Mouse (Mus musculus) heart, embryonic 13.5 days (tissue): ENCODE results near the gene Ptprn. TPM values are rescaled to one million over a fixed set of nuclear protein-coding genes. Genes with fewer than 3 reads are reported as not detected.

ENCODE experiments used
- ATAC-seq: fragments of 200-750 bp; cut with Nextera tagmentation; 2 replicates; pipeline ENCODE4 v1.8.0; 2017; ENCODE audit warnings: moderate TSS enrichment; ENCODE audit not compliant: insufficient number of reproducible peaks, low FRiP score, low TSS enrichment; ENCODE audit errors: extremely low read depth
- H3K27ac ChIP-seq: fragments of 300-500 bp; sonication (generic); replicated peaks from 2 replicates; pipeline ENCODE4 v1.5.1; 2015; ENCODE audit warnings: moderate library complexity, mild to moderate bottlenecking, inconsistent platforms
- H3K27me3 ChIP-seq: fragments of 300-500 bp; sonication (generic); replicated peaks from 2 replicates; pipeline ENCODE4 v1.6.1; 2015; ENCODE audit warnings: mild to moderate bottlenecking, inconsistent platforms
- H3K36me3 ChIP-seq: fragments of 300-500 bp; sonication (generic); 2 replicates; pipeline ENCODE4 v1.6.1; 2015; ENCODE audit warnings: mild to moderate bottlenecking, inconsistent platforms
- H3K4me1 ChIP-seq: fragments of 300-500 bp; sonication (generic); 2 replicates; pipeline ENCODE4 v1.6.1; 2015; ENCODE audit warnings: inconsistent platforms
- H3K4me2 ChIP-seq: fragments of 300-500 bp; sonication (generic); 2 replicates; pipeline ENCODE4 v1.6.1; 2015; ENCODE audit warnings: inconsistent platforms, mild to moderate bottlenecking, moderate library complexity
- H3K4me3 ChIP-seq: fragments of 300-500 bp; sonication (generic); 2 replicates; pipeline ENCODE4 v1.5.1; 2015; ENCODE audit warnings: moderate library complexity, mild to moderate bottlenecking, inconsistent platforms
- H3K9ac ChIP-seq: fragments of 300-500 bp; sonication (generic); 2 replicates; pipeline ENCODE4 v1.6.1; 2015; ENCODE audit warnings: inconsistent platforms, mild to moderate bottlenecking, moderate library complexity
- H3K9me3 ChIP-seq: fragments of 300-500 bp; sonication (generic); 2 replicates; pipeline ENCODE4 v1.6.1; 2016; ENCODE audit warnings: inconsistent platforms
- WGBS: fragments of 180-500 bp; shearing (Covaris S2); methylation state at CpG from one replicate; pipeline ENCODE4 v1.1.7; 2015; ENCODE audit warnings: mixed read lengths; 5-methylcytosine and 5-hydroxymethylcytosine counted together
- polyA plus RNA-seq: library from polyadenylated mRNA; unstranded; fragments of >200 nt; fragmentation: Nextera tagmentation; extraction: Ambion mirVana; gene quantifications from 2 replicates; pipeline ENCODE4 v1.2.1, GENCODE M21; 2015

Gene Ptprn
- polyA plus RNA-seq, 1 experiment from 2014 or later: 0.40 TPM

GRCm38 (mm10) chr1:75219531-75219930 is 44.8 kb downstream of the Ptprn start, which contains the start of gene Tuba4a:
Gene Tuba4a (minus strand): TSS chr1:75219865.
- 1% methylated on average over 34 of the region's 34 CpGs for whole genome bisulfite sequencing
- H3K27ac ChIP-seq: peak within 1 kb of the TSS; percentile 54

GRCm38 (mm10) chr1:75219078-75219477 is 45.2 kb downstream of the Ptprn start:
- peak overlapping the region; percentile 83 for H3K9ac ChIP-seq
- under 1% methylated on average over 24 of the region's 24 CpGs for WGBS
- H3K4me2 ChIP-seq: peak overlapping the region; percentile 99
- peak overlapping the region; percentile 54 for H3K27ac ChIP-seq
- peaks cover 24% of the 10 kb centered on the region for H3K4me1 ChIP-seq
- peaks cover 69% of the 10 kb centered on the region for H3K27me3 ChIP-seq
- no peaks in the 10 kb centered on the region for H3K9me3 ChIP-seq
- H3K36me3 ChIP-seq: peaks cover 21% of the 10 kb centered on the region
- H3K4me3 ChIP-seq: peak overlapping the region; percentile 68
- peak; percentile 85 for ATAC-seq

More at GRCm38 (mm10) chr1:75219531-75219930, 44.8 kb downstream of the Ptprn start, which contains the start of gene Tuba4a:
- Histone ChIP-seq H3K9ac (peak within 1 kb of the TSS; percentile 83), H3K4me1 (peaks cover 24% of the 10 kb centered on the region), H3K4me3 (peak within 1 kb of the TSS; percentile 68), H3K27me3 (peaks cover 72% of the 10 kb centered on the region), H3K9me3 (no peaks in the 10 kb centered on the region), H3K36me3 (peaks cover 17% of the 10 kb centered on the region), H3K4me2 (peak within 1 kb of the TSS; percentile 99)
- 0 out of 2 replicates have a peak, but pooled peaks have one; percentile 6 for ATAC-seq

GRCm38 (mm10) chr1:75218227-75219001 is 45.9 kb downstream of the Ptprn start:
- 1% methylated on average over 38 of the region's 38 CpGs for WGBS
- peak; percentile 72 for ATAC-seq
- H3K4me3 ChIP-seq: peak overlapping the region; percentile 68
- peaks cover 69% of the 10 kb centered on the region for H3K27me3 ChIP-seq
- H3K36me3 ChIP-seq: peaks cover 28% of the 10 kb centered on the region
- H3K27ac ChIP-seq: peak overlapping the region; percentile 54
- peaks cover 27% of the 10 kb centered on the region for H3K4me1 ChIP-seq
- peak overlapping the region; percentile 99 for H3K4me2 ChIP-seq
- H3K9me3 ChIP-seq: no peaks in the 10 kb centered on the region
- H3K9ac ChIP-seq: peak overlapping the region; percentile 83

- peak overlapping the region; percentile 54; the same call in 1 of the 2 replicates for H3K27ac ChIP-seq
- H3K27me3 ChIP-seq: peaks cover 69% of the 10 kb centered on the region
- 4% methylated on average over 6 of the region's 6 CpGs for WGBS
- H3K9me3 ChIP-seq: no peaks in the 10 kb centered on the region
- H3K4me1 ChIP-seq: peaks cover 33% of the 10 kb centered on the region
- no peak for ATAC-seq
- peak overlapping the region; percentile 83 for H3K9ac ChIP-seq
- H3K4me2 ChIP-seq: peak overlapping the region; percentile 99
- H3K36me3 ChIP-seq: peaks cover 34% of the 10 kb centered on the region
- H3K4me3 ChIP-seq: peak overlapping the region; percentile 68
Observed at GRCm38 (mm10) chr1:75217893-75218226, 46.4 kb downstream of the Ptprn start.

GRCm38 (mm10) chr1:75216797-75217585 is 47.3 kb downstream of the Ptprn start:
- peaks cover 40% of the 10 kb centered on the region for H3K4me1 ChIP-seq
- H3K9ac ChIP-seq: no peak overlapping the region; the same call in 1 of the 2 replicates
- H3K9me3 ChIP-seq: no peaks in the 10 kb centered on the region
- no peak for ATAC-seq
- peaks cover 61% of the 10 kb centered on the region for H3K27me3 ChIP-seq
- H3K36me3 ChIP-seq: peaks cover 42% of the 10 kb centered on the region
- peak overlapping the region; percentile 99 for H3K4me2 ChIP-seq
- peak overlapping the region; percentile 68 for H3K4me3 ChIP-seq
- 0 out of 2 replicates have a peak overlapping the region, but pooled peaks have one; percentile 18 for H3K27ac ChIP-seq
- 67% methylated on average over 13 of the region's 13 CpGs for WGBS

GRCm38 (mm10) chr1:75215785-75216184 is 48.5 kb downstream of the Ptprn start:
- H3K9ac ChIP-seq: no peak overlapping the region
- no peak for ATAC-seq
- 92% methylated on average over 9 of the region's 9 CpGs for WGBS
- H3K36me3 ChIP-seq: peaks cover 46% of the 10 kb centered on the region
- H3K4me2 ChIP-seq: no peak overlapping the region
- peaks cover 50% of the 10 kb centered on the region for H3K4me1 ChIP-seq
- peaks cover 49% of the 10 kb centered on the region for H3K27me3 ChIP-seq
- no peak overlapping the region for H3K27ac ChIP-seq
- H3K4me3 ChIP-seq: no peak overlapping the region
- no peaks in the 10 kb centered on the region for H3K9me3 ChIP-seq

- 72% methylated on average over 5 of the region's 5 CpGs for WGBS
- no peaks in the 10 kb centered on the region for H3K9me3 ChIP-seq
- H3K4me2 ChIP-seq: no peak overlapping the region
- peaks cover 55% of the 10 kb centered on the region for H3K4me1 ChIP-seq
- peaks cover 41% of the 10 kb centered on the region for H3K27me3 ChIP-seq
- no peak overlapping the region for H3K4me3 ChIP-seq
- no peak overlapping the region for H3K9ac ChIP-seq
- H3K27ac ChIP-seq: no peak overlapping the region
- peaks cover 46% of the 10 kb centered on the region for H3K36me3 ChIP-seq
- no peak for ATAC-seq
Observed at GRCm38 (mm10) chr1:75214886-75215285, 49.4 kb downstream of the Ptprn start.

- no peak overlapping the region for H3K4me3 ChIP-seq
- H3K9me3 ChIP-seq: no peaks in the 10 kb centered on the region
- ATAC-seq: no peak
- H3K4me1 ChIP-seq: peaks cover 55% of the 10 kb centered on the region
- 77% methylated on average over 2 of the region's 2 CpGs for WGBS
- no peak overlapping the region for H3K27ac ChIP-seq
- H3K9ac ChIP-seq: no peak overlapping the region
- no peak overlapping the region for H3K4me2 ChIP-seq
- peaks cover 41% of the 10 kb centered on the region for H3K27me3 ChIP-seq
- peaks cover 46% of the 10 kb centered on the region for H3K36me3 ChIP-seq
Observed at GRCm38 (mm10) chr1:75214442-75214841, 49.9 kb downstream of the Ptprn start.

GRCm38 (mm10) chr1:75213096-75213495 is 51.2 kb downstream of the Ptprn start:
- WGBS: 70% methylated on average over 7 of the region's 7 CpGs
- H3K36me3 ChIP-seq: peaks cover 46% of the 10 kb centered on the region
- no peak overlapping the region for H3K27ac ChIP-seq
- no peak overlapping the region for H3K4me3 ChIP-seq
- H3K4me1 ChIP-seq: peaks cover 56% of the 10 kb centered on the region
- no peaks in the 10 kb centered on the region for H3K9me3 ChIP-seq
- no peak for ATAC-seq
- no peak overlapping the region for H3K4me2 ChIP-seq
- H3K27me3 ChIP-seq: peaks cover 39% of the 10 kb centered on the region
- H3K9ac ChIP-seq: no peak overlapping the region

GRCm38 (mm10) chr1:75212542-75212941 is 51.8 kb downstream of the Ptprn start:
- WGBS: 85% methylated on average over 4 of the region's 4 CpGs
- Histone ChIP-seq H3K27me3 (peaks cover 34% of the 10 kb centered on the region), H3K4me3 (no peak overlapping the region), H3K36me3 (peaks cover 46% of the 10 kb centered on the region), H3K4me2 (peak overlapping the region; percentile 10; the same call in 1 of the 2 replicates), H3K27ac (no peak overlapping the region), H3K4me1 (peaks cover 50% of the 10 kb centered on the region), H3K9me3 (no peaks in the 10 kb centered on the region), H3K9ac (no peak overlapping the region)
- no peak for ATAC-seq

GRCm38 (mm10) chr1:75211141-75211708 is 53.1 kb downstream of the Ptprn start:
- peak overlapping the region; percentile 98 for H3K9ac ChIP-seq
- WGBS: 10% methylated on average over 17 of the region's 17 CpGs
- H3K27ac ChIP-seq: peak overlapping the region; percentile 57
- peak overlapping the region; percentile 99 for H3K4me2 ChIP-seq
- no peak for ATAC-seq
- peaks cover 46% of the 10 kb centered on the region for H3K36me3 ChIP-seq
- peaks cover 47% of the 10 kb centered on the region for H3K4me1 ChIP-seq
- no peaks in the 10 kb centered on the region for H3K9me3 ChIP-seq
- peak overlapping the region; percentile 92 for H3K4me3 ChIP-seq
- peaks cover 21% of the 10 kb centered on the region for H3K27me3 ChIP-seq
